Mouse (Mus musculus) right cerebral cortex, postnatal 14 days (tissue): ENCODE data around the gene Dgcr8.

Experiments used
- DNase-seq: peaks from one replicate; pipeline ENCODE4 v3.0.0; 2022

Dgcr8 gene

GRCm38 (mm10) chr16:18217579-18217978, 71.5 kb downstream of the Dgcr8 start, which contains the start of gene Ccdc188:
TSS of gene Ccdc188 (plus strand) at chr16:18217879.
- no peak for DNase-seq

- no peak for DNase-seq
Observed at GRCm38 (mm10) chr16:18214858-18215257, 74.2 kb downstream of the Dgcr8 start.

- peak; percentile 82 for DNase-seq
Observed at GRCm38 (mm10) chr16:18213689-18214088, 75.4 kb downstream of the Dgcr8 start.

GRCm38 (mm10) chr16:18211417-18212171, 77.5 kb downstream of the Dgcr8 start:
- DNase-seq, result peak; percentile 98

- DNase-seq, result peak; percentile 77
Observed at GRCm38 (mm10) chr16:18210701-18211416, 78.2 kb downstream of the Dgcr8 start.
